Mouse (Mus musculus) liver, embryonic 13.5 days (tissue): ENCODE data around the gene Yars2. TPM values are rescaled to one million over a fixed set of nuclear protein-coding genes. Genes with fewer than 3 reads are reported as not detected.
"Not testable (repeated sequence)": the region's sequence is repeated elsewhere in the genome, so short reads cannot be mapped to it uniquely, and the experiment has no call there.

ENCODE experiments used
- ATAC-seq: fragments of 200-750 bp; cut with Nextera tagmentation; 2 replicates; pipeline ENCODE4 v1.8.0; 2017; ENCODE audit warnings: low read depth, mild to moderate bottlenecking, moderate number of reproducible peaks, moderate library complexity
- DNase-seq: peaks from one replicate; pipeline ENCODE4 v3.0.0; 2022
- H3K27ac ChIP-seq: fragments of 300-500 bp; sonication (generic); 2 replicates; pipeline ENCODE4 v1.5.1; 2015; ENCODE audit warnings: moderate library complexity, mild to moderate bottlenecking, inconsistent platforms
- H3K27me3 ChIP-seq: fragments of 300-500 bp; sonication (generic); 2 replicates; pipeline ENCODE4 v1.6.1; 2015; ENCODE audit warnings: mild to moderate bottlenecking, inconsistent platforms
- H3K36me3 ChIP-seq: fragments of 300-500 bp; sonication (generic); 2 replicates; pipeline ENCODE4 v1.6.1; 2015; ENCODE audit warnings: mild to moderate bottlenecking, inconsistent platforms
- H3K4me1 ChIP-seq: fragments of 300-500 bp; sonication (generic); replicated peaks from 2 replicates; pipeline ENCODE4 v1.6.1; 2015; ENCODE audit warnings: inconsistent platforms
- H3K4me2 ChIP-seq: fragments of 300-500 bp; sonication (generic); 2 replicates; pipeline ENCODE4 v1.6.1; 2015; ENCODE audit warnings: inconsistent platforms, mild to moderate bottlenecking, moderate library complexity
- H3K4me3 ChIP-seq: fragments of 300-500 bp; sonication (generic); replicated peaks from 2 replicates; pipeline ENCODE4 v1.5.1; 2015; ENCODE audit warnings: mild to moderate bottlenecking, inconsistent platforms
- H3K9ac ChIP-seq: fragments of 300-500 bp; sonication (generic); 2 replicates; pipeline ENCODE4 v1.6.1; 2015; ENCODE audit warnings: mild to moderate bottlenecking, inconsistent platforms
- H3K9me3 ChIP-seq: fragments of 300-500 bp; sonication (generic); replicated peaks from 2 replicates; pipeline ENCODE4 v1.6.1; 2016; ENCODE audit warnings: inconsistent platforms
- whole genome bisulfite sequencing: fragments of 180-500 bp; shearing (Covaris S2); methylation state at CpG from one replicate; pipeline ENCODE4 v1.1.7; 2015; ENCODE audit not compliant: insufficient replicate concordance; 5-methylcytosine and 5-hydroxymethylcytosine counted together
- polyA plus RNA-seq: library from polyadenylated mRNA; unstranded; fragments of >200 nt; fragmentation: Nextera tagmentation; extraction: Ambion mirVana; gene quantifications from 2 replicates; pipeline ENCODE4 v1.2.1, GENCODE M21; 2015

The Yars2 gene
- polyA plus RNA-seq, 1 experiment from 2014 or later, result 38.7 TPM

- H3K27ac ChIP-seq, result peak overlapping the region; percentile 89
- peak overlapping the region; percentile 93 for H3K4me2 ChIP-seq
- DNase-seq (no peak), ATAC-seq (no peak)
- H3K36me3 ChIP-seq, result peaks cover 21% of the 10 kb centered on the region
- H3K9me3 ChIP-seq, result no peaks in the 10 kb centered on the region
- 0 out of 2 replicates have a peak, but pooled peaks cover 3% of the 10 kb centered on the region for H3K27me3 ChIP-seq
- H3K9ac ChIP-seq, result peak overlapping the region; percentile 87
- H3K4me1 ChIP-seq, result peaks cover 20% of the 10 kb centered on the region
- peak overlapping the region; percentile 96 for H3K4me3 ChIP-seq
- 14% methylated on average over 7 of the region's 7 CpGs for WGBS
Measured at GRCm38 (mm10) chr16:16303888-16304287, 1.1 kb downstream of the Yars2 start.

DNA sequence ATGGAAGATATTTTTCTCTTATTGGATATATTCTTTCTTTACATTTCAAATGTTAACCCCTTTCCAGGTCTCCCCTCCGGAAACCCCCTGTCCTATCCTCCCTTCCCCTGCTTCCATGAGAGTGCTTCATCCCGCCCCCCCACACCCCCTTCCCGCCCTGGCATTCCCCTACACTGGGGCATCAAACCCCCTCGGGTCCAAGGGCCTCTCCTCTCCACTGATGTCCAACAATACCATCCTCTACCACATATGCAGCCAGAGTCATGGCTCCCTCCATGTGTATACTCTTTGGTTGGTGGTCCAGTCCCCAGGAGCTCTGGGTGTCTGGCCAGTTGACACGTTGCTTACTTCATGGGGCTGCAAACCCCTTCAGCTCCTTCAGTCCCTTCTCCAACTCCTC is 8.6 kb downstream of the Yars2 start:
- no peak overlapping the region for H3K4me3 ChIP-seq

GRCm38 (mm10) chr16:16325775-16326336 is 23.1 kb downstream of the Yars2 start:
- Histone ChIP-seq H3K4me3 (no peak overlapping the region), H3K9me3 (no peaks in the 10 kb centered on the region), H3K27me3 (no peaks in the 10 kb centered on the region), H3K9ac (no peak overlapping the region), H3K4me2 (no peak overlapping the region), H3K36me3 (peaks cover 50% of the 10 kb centered on the region), H3K4me1 (no peaks in the 10 kb centered on the region), H3K27ac (no peak overlapping the region)
- DNase-seq (no peak), ATAC-seq (no peak)
- 78% methylated on average over 5 of the region's 5 CpGs for WGBS

More for the DNA sequence above, 8.6 kb downstream of the Yars2 start:
- no peak overlapping the region for H3K9ac ChIP-seq
- H3K27ac ChIP-seq, result no peak overlapping the region
- H3K4me2 ChIP-seq, result no peak overlapping the region
- peaks cover 67% of the 10 kb centered on the region for H3K36me3 ChIP-seq
- H3K9me3 ChIP-seq, result no peaks in the 10 kb centered on the region
- no peaks in the 10 kb centered on the region for H3K27me3 ChIP-seq
- ATAC-seq (0 out of 2 replicates have a peak, but pooled peaks have one; percentile 15), DNase-seq (no peak)
- no peaks in the 10 kb centered on the region for H3K4me1 ChIP-seq
- WGBS, result 73% methylated on average over 5 of the region's 5 CpGs

- DNase-seq (no peak), ATAC-seq (no peak)
- H3K9ac ChIP-seq, result no peak overlapping the region
- 79% methylated on average over 5 of the region's 5 CpGs for WGBS
- H3K36me3 ChIP-seq, result peaks cover 9% of the 10 kb centered on the region; the same call in 1 of the 2 replicates
- H3K27ac ChIP-seq, result no peak overlapping the region
- H3K9me3 ChIP-seq, result no peaks in the 10 kb centered on the region
- no peak overlapping the region for H3K4me2 ChIP-seq
- H3K4me1 ChIP-seq, result no peaks in the 10 kb centered on the region
- no peaks in the 10 kb centered on the region for H3K27me3 ChIP-seq
- no peak overlapping the region for H3K4me3 ChIP-seq
Measured at GRCm38 (mm10) chr16:16346420-16346819, 43.7 kb downstream of the Yars2 start.

GRCm38 (mm10) chr16:16357908-16358307 is 55.1 kb downstream of the Yars2 start:
- H3K27ac ChIP-seq, result peak overlapping the region; percentile 93
- no peaks in the 10 kb centered on the region for H3K9me3 ChIP-seq
- WGBS, result 0% methylated on average over 6 of the region's 6 CpGs
- H3K36me3 ChIP-seq, result peaks cover 4% of the 10 kb centered on the region
- peak overlapping the region; percentile 90 for H3K4me3 ChIP-seq
- H3K9ac ChIP-seq, result peak overlapping the region; percentile 92
- ATAC-seq (no peak), DNase-seq (no peak)
- H3K4me2 ChIP-seq, result peak overlapping the region; percentile 84
- no peaks in the 10 kb centered on the region for H3K27me3 ChIP-seq
- peaks cover 18% of the 10 kb centered on the region for H3K4me1 ChIP-seq

GRCm38 (mm10) chr16:16358481-16359100 is 55.8 kb downstream of the Yars2 start, which contains the start of gene Dnm1l:
Dnm1l (minus strand) TSS chr16:16358959.
- H3K36me3 ChIP-seq, result peaks cover 2% of the 10 kb centered on the region; the same call in 1 of the 2 replicates
- H3K9ac ChIP-seq, result peak within 1 kb of the TSS; percentile 92
- peak within 1 kb of the TSS; percentile 93 for H3K27ac ChIP-seq
- H3K9me3 ChIP-seq, result no peaks in the 10 kb centered on the region
- peaks cover 18% of the 10 kb centered on the region for H3K4me1 ChIP-seq
- H3K4me3 ChIP-seq, result peak within 1 kb of the TSS; percentile 90
- peak; percentile 99 for ATAC-seq
- WGBS, result under 1% methylated on average over 55 of the region's 55 CpGs
- DNase-seq, result peak; percentile 86
- peak within 1 kb of the TSS; percentile 84 for H3K4me2 ChIP-seq
- H3K27me3 ChIP-seq, result no peaks in the 10 kb centered on the region

- Histone ChIP-seq H3K9ac (peak overlapping the region; percentile 92; the same call in 1 of the 2 replicates), H3K4me2 (peak overlapping the region; percentile 84), H3K4me1 (peaks cover 18% of the 10 kb centered on the region), H3K4me3 (peak overlapping the region; percentile 90)
- H3K27me3 ChIP-seq, H3K9me3 ChIP-seq, DNase-seq, H3K27ac ChIP-seq, H3K36me3 ChIP-seq: not testable (repeated sequence)
- ATAC-seq, result peak; percentile 11; the same call in 1 of the 2 replicates
- 44% methylated on average over 9 of the region's 9 CpGs for WGBS
Measured at GRCm38 (mm10) chr16:16359101-16359482, 56.3 kb downstream of the Yars2 start.

Other genes starting within 250 kb of the Yars2 start
- gene Pkp2, start 89.6 kb upstream of the Yars2 start, polyA plus RNA-seq, result 4.9 and 6.3 TPM in 2 replicates
- 27.3 and 30.9 TPM in 2 replicates for gene Dnm1l, start 56.0 kb downstream of the Yars2 start, polyA plus RNA-seq